Mouse (Mus musculus): ENCODE measurements around the gene Camk2g. TPM values are rescaled to one million over a fixed set of nuclear protein-coding genes. Genes with fewer than 3 reads are reported as not detected.
A peak's percentile ranks its signal among the peaks of the same experiment; 100 is the strongest.

Camk2g gene
- total and polyA plus RNA-seq, 3 experiments: 14.1 to 27.1 TPM; not detected in 1

GRCm38 (mm10) chr14:20691772-20692171 is 102.1 kb downstream of the Camk2g start:
- no peaks in the 10 kb centered on the region for H3K27me3 ChIP-seq (ENCODE audit: control insufficient read depth in 1 of 2, insufficient read depth in 2 of 2, low read length in 2 of 2)
- no peak overlapping the region for H3K4me3 ChIP-seq (ENCODE audit: control insufficient read depth in 1 of 2, insufficient read depth in 1 of 2, low read depth in 2 of 2, low read length in 2 of 2)
- H3K27ac ChIP-seq (ENCODE audit: control insufficient read depth, low read depth, low read length): no peak overlapping the region
- H3K79me2 ChIP-seq (ENCODE audit: control insufficient read depth, insufficient read depth, low read length, poor library complexity): peaks cover 14% of the 10 kb centered on the region
- H3K36me3 ChIP-seq (ENCODE audit: control insufficient read depth in 1 of 2, insufficient read depth in 2 of 2, low read length in 2 of 2): peaks cover 0 to 36% of the 10 kb centered on the region in 2 experiments
- H3K9me3 ChIP-seq (replicated peaks; ENCODE audit: insufficient read depth, low read length): no peaks in the 10 kb centered on the region
- no peak overlapping the region for H3K9ac ChIP-seq (ENCODE audit: control insufficient read depth, low read depth, low read length, poor library complexity, severe bottlenecking)
- TF ChIP-seq RCOR1 (IDR thresholded peaks at IDR 0.05; ENCODE audit: low read depth, low read length): no peak
- TF ChIP-seq POLR2A (IDR thresholded peaks at IDR 0.05; ENCODE audit: control insufficient read depth in 1 of 2, insufficient read depth in 1 of 2, low read depth in 1 of 2, low read length in 2 of 2, poor library complexity in 1 of 2): peak in 1 of 2 experiments; percentile 25; a peak in 1 of 4 replicates
- no peak for DNase-seq (ENCODE audit: low read depth, low spot score)
- H3K4me1 ChIP-seq (ENCODE audit: control insufficient read depth in 1 of 2, insufficient read depth in 2 of 2, low read length in 2 of 2): no peaks in the 10 kb centered on the region

GRCm38 (mm10) chr14:20689009-20689408 is 104.9 kb downstream of the Camk2g start:
- H3K36me3 ChIP-seq (ENCODE audit: control insufficient read depth in 1 of 2, insufficient read depth in 2 of 2, low read length in 2 of 2): peaks cover 0 to 43% of the 10 kb centered on the region in 2 experiments; a peak in 2 of 4 replicates
- H3K9me3 ChIP-seq (replicated peaks; ENCODE audit: insufficient read depth, low read length): no peaks in the 10 kb centered on the region
- no peaks in the 10 kb centered on the region for H3K79me2 ChIP-seq (ENCODE audit: control insufficient read depth, insufficient read depth, low read length, poor library complexity)
- no peak overlapping the region for H3K4me3 ChIP-seq (ENCODE audit: control insufficient read depth in 1 of 2, insufficient read depth in 1 of 2, low read depth in 2 of 2, low read length in 2 of 2)
- no peaks in the 10 kb centered on the region for H3K4me1 ChIP-seq (ENCODE audit: control insufficient read depth in 1 of 2, insufficient read depth in 2 of 2, low read length in 2 of 2)
- H3K27me3 ChIP-seq (ENCODE audit: control insufficient read depth in 1 of 2, insufficient read depth in 2 of 2, low read length in 2 of 2): no peaks in the 10 kb centered on the region
- H3K27ac ChIP-seq (ENCODE audit: control insufficient read depth, low read depth, low read length): no peak overlapping the region
- TF ChIP-seq UBTF (IDR thresholded peaks at IDR 0.05; ENCODE audit: borderline replicate concordance, insufficient read depth, low read depth, low read length): no peak
- TF ChIP-seq GABPA (IDR thresholded peaks at IDR 0.05; ENCODE audit: low read depth, low read length): no peak
- TF ChIP-seq USF1 (IDR thresholded peaks at IDR 0.05; ENCODE audit: low read depth, low read length): no peak
- no peak for TF ChIP-seq GATA1 (IDR thresholded peaks at IDR 0.05; ENCODE audit: low read depth, low read length)
- no peak for TF ChIP-seq MAX (IDR thresholded peaks at IDR 0.05; ENCODE audit: low read length)
- TF ChIP-seq E2F4 (IDR thresholded peaks at IDR 0.05; ENCODE audit: borderline replicate concordance, low read depth, low read length): no peak
- TF ChIP-seq CTCF (IDR thresholded peaks at IDR 0.05 in 2 of 3, conservative IDR thresholded peaks at IDR 0.05 in 1 of 3; ENCODE audit: control insufficient read depth in 1 of 3, insufficient read depth in 1 of 3, low read depth in 2 of 3, low read length in 3 of 3, poor library complexity in 1 of 3, severe bottlenecking in 1 of 3): no peak
- TF ChIP-seq KAT2A (conservative IDR thresholded peaks at IDR 0.05; ENCODE audit: low read depth, low read length): no peak
- no peak for TF ChIP-seq TCF12 (IDR thresholded peaks at IDR 0.05; ENCODE audit: low read depth, low read length)
- no peak overlapping the region for H3K9ac ChIP-seq (ENCODE audit: control insufficient read depth, low read depth, low read length, poor library complexity, severe bottlenecking)
- DNase-seq (ENCODE audit: low read depth, low spot score): no peak

GRCm38 (mm10) chr14:20686576-20686975 is 107.3 kb downstream of the Camk2g start:
- Histone ChIP-seq H3K79me2 (ENCODE audit: control insufficient read depth, insufficient read depth, low read length, poor library complexity) (no peaks in the 10 kb centered on the region), H3K27ac (ENCODE audit: control insufficient read depth, low read depth, low read length) (no peak overlapping the region), H3K9ac (ENCODE audit: control insufficient read depth, low read depth, low read length, poor library complexity, severe bottlenecking) (no peak overlapping the region), H3K36me3 (ENCODE audit: control insufficient read depth in 1 of 2, insufficient read depth in 2 of 2, low read length in 2 of 2) (peaks cover 13 to 36% of the 10 kb centered on the region in 2 experiments), H3K9me3 (replicated peaks; ENCODE audit: insufficient read depth, low read length) (no peaks in the 10 kb centered on the region), H3K27me3 (ENCODE audit: control insufficient read depth in 1 of 2, insufficient read depth in 2 of 2, low read length in 2 of 2) (no peaks in the 10 kb centered on the region), H3K4me3 (ENCODE audit: control insufficient read depth in 1 of 2, insufficient read depth in 1 of 2, low read depth in 2 of 2, low read length in 2 of 2) (no peak overlapping the region), H3K4me1 (ENCODE audit: control insufficient read depth in 1 of 2, insufficient read depth in 2 of 2, low read length in 2 of 2) (peaks cover 7 to 14% of the 10 kb centered on the region in 2 experiments)
- TF ChIP-seq TCF12 (IDR thresholded peaks at IDR 0.05; ENCODE audit: low read depth, low read length) (no peak), POLR2A (IDR thresholded peaks at IDR 0.05; ENCODE audit: control insufficient read depth in 1 of 2, insufficient read depth in 1 of 2, low read depth in 1 of 2, low read length in 2 of 2, poor library complexity in 1 of 2) (0 out of 4 replicates have a peak, but pooled peaks of 1 of the 2 experiments have one; percentile 17)
- DNase-seq (ENCODE audit: low read depth, low spot score): no peak

Other genes starting within 250 kb of the Camk2g start
- gene Ppp3cb, start 247.5 kb downstream of the Camk2g start, total RNA-seq (2012; rRNA removed): 20.1 and 20.4 TPM in 2 replicates
- 10 to 100 TPM; 32.6 to 62.9 TPM for gene Ppp3cb, start 247.5 kb downstream of the Camk2g start, polyA plus RNA-seq (2012; ENCODE audit: insufficient read depth in 1 of 2, insufficient read length in 2 of 2, low read depth in 1 of 2, low replicate concordance in 2 of 2, missing spikeins in 1 of 2)
- gene Usp54, start 153.0 kb downstream of the Camk2g start, total RNA-seq (2012; rRNA removed): 1.2 and 1.5 TPM in 2 replicates
- 1 to 10 TPM in 1 of 2 experiments, not detected in 1; 2.6 TPM for gene Usp54, start 153.0 kb downstream of the Camk2g start, polyA plus RNA-seq (2012; ENCODE audit: insufficient read depth in 1 of 2, insufficient read length in 2 of 2, low read depth in 1 of 2, low replicate concordance in 2 of 2, missing spikeins in 1 of 2)
- gene Myoz1, start 137.5 kb downstream of the Camk2g start, total RNA-seq (2012; rRNA removed): 0.15 TPM in 1 of 2 replicates, not detected in the other
- gene Myoz1, start 137.5 kb downstream of the Camk2g start, polyA plus RNA-seq (2012; ENCODE audit: insufficient read depth in 1 of 2, insufficient read length in 2 of 2, low read depth in 1 of 2, low replicate concordance in 2 of 2, missing spikeins in 1 of 2): under 1 TPM in 1 of 2 experiments, not detected in 1; 0.15 TPM
- gene Synpo2l, start 125.7 kb downstream of the Camk2g start, total RNA-seq (2012; rRNA removed): 0.04 TPM in 1 of 2 replicates, not detected in the other
- gene Synpo2l, start 125.7 kb downstream of the Camk2g start, polyA plus RNA-seq (2012; ENCODE audit: insufficient read depth in 1 of 2, insufficient read length in 2 of 2, low read depth in 1 of 2, low replicate concordance in 2 of 2, missing spikeins in 1 of 2): under 1 TPM in 1 of 2 experiments, not detected in 1; 0.06 TPM
- gene Sec24c, start 119.8 kb downstream of the Camk2g start, total RNA-seq (2012; rRNA removed): 68.5 and 83.9 TPM in 2 replicates
- gene Sec24c, start 119.8 kb downstream of the Camk2g start, polyA plus RNA-seq (2012; ENCODE audit: insufficient read depth in 1 of 2, insufficient read length in 2 of 2, low read depth in 1 of 2, low replicate concordance in 2 of 2, missing spikeins in 1 of 2): 100 to 1,000 TPM; 121 to 263 TPM
- gene Fut11, start 99.1 kb downstream of the Camk2g start, total RNA-seq (2012; rRNA removed): 0.49 and 0.69 TPM in 2 replicates
- 1 to 10 TPM in 1 of 2 experiments, not detected in 1; 1.8 TPM for gene Fut11, start 99.1 kb downstream of the Camk2g start, polyA plus RNA-seq (2012; ENCODE audit: insufficient read depth in 1 of 2, insufficient read length in 2 of 2, low read depth in 1 of 2, low replicate concordance in 2 of 2, missing spikeins in 1 of 2)
- gene Chchd1, start 91.1 kb downstream of the Camk2g start, total RNA-seq (2012; rRNA removed): 154 and 164 TPM in 2 replicates
- gene Chchd1, start 91.1 kb downstream of the Camk2g start, polyA plus RNA-seq (2012; ENCODE audit: insufficient read depth in 1 of 2, insufficient read length in 2 of 2, low read depth in 1 of 2, low replicate concordance in 2 of 2, missing spikeins in 1 of 2): 100 to 1,000 TPM in 1 of 2 experiments, not detected in 1; 136 TPM
- gene Zswim8, start 86.5 kb downstream of the Camk2g start, total RNA-seq (2012; rRNA removed): 14.2 and 16.5 TPM in 2 replicates
- gene Zswim8, start 86.5 kb downstream of the Camk2g start, polyA plus RNA-seq (2012; ENCODE audit: insufficient read depth in 1 of 2, insufficient read length in 2 of 2, low read depth in 1 of 2, low replicate concordance in 2 of 2, missing spikeins in 1 of 2): 10 to 100 TPM in 1 of 2 experiments, not detected in 1; 35.5 TPM
- 34.4 and 39.5 TPM in 2 replicates for gene Ndst2, start 59.5 kb downstream of the Camk2g start, total RNA-seq (2012; rRNA removed)
- gene Ndst2, start 59.5 kb downstream of the Camk2g start, polyA plus RNA-seq (2012; ENCODE audit: insufficient read depth in 1 of 2, insufficient read length in 2 of 2, low read depth in 1 of 2, low replicate concordance in 2 of 2, missing spikeins in 1 of 2): 10 to 100 TPM; 37.1 to 54.0 TPM
- gene Plau, start 42.6 kb upstream of the Camk2g start, total RNA-seq (2012; rRNA removed): not detected in 2 replicates
- under 1 TPM in 1 of 2 experiments, not detected in 1; 0.04 TPM for gene Plau, start 42.6 kb upstream of the Camk2g start, polyA plus RNA-seq (2012; ENCODE audit: insufficient read depth in 1 of 2, insufficient read length in 2 of 2, low read depth in 1 of 2, low replicate concordance in 2 of 2, missing spikeins in 1 of 2)
- gene Vcl, start 135.3 kb upstream of the Camk2g start, total RNA-seq (2012; rRNA removed): 11.7 and 14.7 TPM in 2 replicates
- gene Vcl, start 135.3 kb upstream of the Camk2g start, polyA plus RNA-seq (2012; ENCODE audit: insufficient read depth in 1 of 2, insufficient read length in 2 of 2, low read depth in 1 of 2, low replicate concordance in 2 of 2, missing spikeins in 1 of 2): 10 to 100 TPM in 1 of 2 experiments, not detected in 1; 30.3 TPM